Mouse (Mus musculus): Measurements from ENCODE around the gene Psmf1.

DNA sequence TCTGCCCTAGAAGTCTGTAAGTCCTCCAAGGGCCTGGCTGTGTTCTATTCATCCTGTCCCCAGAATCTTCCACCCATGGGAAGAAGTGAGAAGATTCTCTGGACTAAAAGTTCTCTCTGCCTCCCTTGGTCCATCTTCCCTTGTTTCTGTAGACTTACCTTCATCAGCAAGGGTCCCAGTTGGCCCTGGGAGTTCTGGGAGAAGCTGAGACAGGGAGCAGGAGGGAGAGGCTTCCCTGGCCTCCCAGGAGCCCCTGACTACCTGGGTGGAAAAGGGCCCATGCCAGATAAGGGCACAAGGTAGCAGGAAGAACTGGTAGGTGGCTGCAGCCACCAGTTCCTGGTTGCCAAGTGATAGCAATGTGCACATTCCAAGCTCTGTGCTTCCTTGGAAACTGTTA, at the start of gene Psmf1:
- TF ChIP-seq GATA1 (IDR thresholded peaks at IDR 0.05; ENCODE audit: borderline replicate concordance, low read length) (no peak), FLI1 (IDR thresholded peaks at IDR 0.05; ENCODE audit: low read length) (no peak)

All from megakaryocyte, embryonic 14.5 days (primary cell).